Mouse (Mus musculus): ENCODE data around the gene Gm5286. TPM values are rescaled to one million over a fixed set of nuclear protein-coding genes. Genes with fewer than 3 reads are reported as not detected.
"Not testable (repeated sequence)": the region's sequence is repeated elsewhere in the genome, so short reads cannot be mapped to it uniquely, and the experiment has no call there.

Gene Gm5286
- polyA plus RNA-seq (2012; ENCODE audit: insufficient read depth, insufficient read length, low replicate concordance, missing spikeins), result not detected in 2 replicates

- not testable (repeated sequence) for H3K27ac ChIP-seq (ENCODE audit: insufficient read depth, low read depth, low read length); H3K4me1 ChIP-seq (ENCODE audit: control insufficient read depth, insufficient read depth, low read length); H3K4me3 ChIP-seq (ENCODE audit: insufficient read depth, low read depth, low read length)
- WGBS, result 92% methylated on average over 3 of the region's 4 CpGs
Observed at GRCm38 (mm10) chr3:94196414-94196813, at the start of gene Gm5286. Gene Gm5286, plus strand, starts transcription at chr3:94196714.

GRCm38 (mm10) chr3:94167351-94167750 lies 29.2 kb upstream of the Gm5286 start:
- H3K4me3 ChIP-seq (ENCODE audit: insufficient read depth, low read depth, low read length); H3K4me1 ChIP-seq (ENCODE audit: control insufficient read depth, insufficient read depth, low read length); H3K27ac ChIP-seq (ENCODE audit: insufficient read depth, low read depth, low read length): not testable (repeated sequence)

- not testable (repeated sequence) for H3K4me1 ChIP-seq (ENCODE audit: control insufficient read depth, insufficient read depth, low read length); H3K27ac ChIP-seq (ENCODE audit: insufficient read depth, low read depth, low read length); H3K4me3 ChIP-seq (ENCODE audit: insufficient read depth, low read depth, low read length)
- WGBS, result 97% methylated on average over 1 of the region's 1 CpGs
Observed at GRCm38 (mm10) chr3:94178093-94178492, 18.4 kb upstream of the Gm5286 start, which contains the start of gene Gm10696. Gene Gm10696, minus strand, starts transcription at chr3:94178193.

Other genes with a start within 250 kb of the Gm5286 start
- gene Tdpoz5, start 235.4 kb upstream of the Gm5286 start, polyA plus RNA-seq (2012; ENCODE audit: insufficient read depth, insufficient read length, low replicate concordance, missing spikeins), result not detected in 2 replicates
- gene Gm9125, start 141.8 kb upstream of the Gm5286 start, polyA plus RNA-seq (2012; ENCODE audit: insufficient read depth, insufficient read length, low replicate concordance, missing spikeins), result not detected in 2 replicates
- gene Gm10697, start 124.1 kb upstream of the Gm5286 start, polyA plus RNA-seq (2012; ENCODE audit: insufficient read depth, insufficient read length, low replicate concordance, missing spikeins), result not detected in 2 replicates
- gene Gm10696, start 18.5 kb upstream of the Gm5286 start, polyA plus RNA-seq (2012; ENCODE audit: insufficient read depth, insufficient read length, low replicate concordance, missing spikeins), result not detected in 2 replicates
- not detected in 2 replicates for gene Gm4778, start 67.3 kb downstream of the Gm5286 start, polyA plus RNA-seq (2012; ENCODE audit: insufficient read depth, insufficient read length, low replicate concordance, missing spikeins)
- gene Them4, start 113.4 kb downstream of the Gm5286 start, polyA plus RNA-seq (2012; ENCODE audit: insufficient read depth, insufficient read length, low replicate concordance, missing spikeins), result not detected in 2 replicates
- not detected in 2 replicates for gene Them5, start 145.4 kb downstream of the Gm5286 start, polyA plus RNA-seq (2012; ENCODE audit: insufficient read depth, insufficient read length, low replicate concordance, missing spikeins)
- gene C2cd4d, start 165.7 kb downstream of the Gm5286 start, polyA plus RNA-seq (2012; ENCODE audit: insufficient read depth, insufficient read length, low replicate concordance, missing spikeins), result not detected in 2 replicates
- 118 TPM in 1 of 2 replicates, not detected in the other for gene Rorc, start 176.1 kb downstream of the Gm5286 start, polyA plus RNA-seq (2012; ENCODE audit: insufficient read depth, insufficient read length, low replicate concordance, missing spikeins)
- not detected in 2 replicates for gene Lingo4, start 201.8 kb downstream of the Gm5286 start, polyA plus RNA-seq (2012; ENCODE audit: insufficient read depth, insufficient read length, low replicate concordance, missing spikeins)
- not detected in 2 replicates for gene Tdrkh, start 216.6 kb downstream of the Gm5286 start, polyA plus RNA-seq (2012; ENCODE audit: insufficient read depth, insufficient read length, low replicate concordance, missing spikeins)
- gene Mrpl9, start 246.6 kb downstream of the Gm5286 start, polyA plus RNA-seq (2012; ENCODE audit: insufficient read depth, insufficient read length, low replicate concordance, missing spikeins), result not detected in 2 replicates
- gene Oaz3, start 247.2 kb downstream of the Gm5286 start, polyA plus RNA-seq (2012; ENCODE audit: insufficient read depth, insufficient read length, low replicate concordance, missing spikeins), result not detected in 2 replicates

All from olfactory bulb, adult 2 months (tissue).